Mouse (Mus musculus): ENCODE results near the gene Serbp1. TPM values are rescaled to one million over a fixed set of nuclear protein-coding genes. Genes with fewer than 3 reads are reported as not detected.

Serbp1 gene
- total and polyA plus RNA-seq, 2 experiments from 2014 or later, result 166 to 297 TPM

DNA sequence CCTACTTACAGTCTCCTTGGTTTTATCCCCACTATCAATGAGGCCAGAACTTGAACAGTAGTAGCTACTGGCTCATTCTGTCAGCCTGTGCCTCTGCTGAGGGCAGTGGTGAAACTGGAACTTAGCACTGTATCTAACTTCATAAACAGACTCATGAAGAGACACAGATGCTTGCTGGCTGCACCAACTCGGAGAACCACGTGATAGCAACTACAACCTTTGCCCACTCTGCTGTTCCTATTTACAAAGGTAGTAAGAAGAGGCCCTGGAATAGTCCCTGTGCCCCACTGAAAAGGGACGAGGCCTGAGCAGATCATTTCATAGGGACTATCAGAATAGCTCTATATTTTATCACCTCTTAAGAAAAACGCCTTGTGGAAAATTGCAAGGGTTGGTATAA, 62.3 kb downstream of the Serbp1 start:
- no peak overlapping the region for H3K4me2 ChIP-seq (ENCODE audit: low read depth, low read length, poor library complexity, severe bottlenecking)
- no peak for ATAC-seq (ENCODE audit: low FRiP score)
- no peaks in the 10 kb centered on the region for H3K27me3 ChIP-seq (ENCODE audit: insufficient read depth, low read length)
- WGBS, result 77% methylated on average over 4 of the region's 4 CpGs
- TF ChIP-seq CTCF (IDR thresholded peaks at IDR 0.05), result no peak
- H3K9me3 ChIP-seq (ENCODE audit: low read length), result no peaks in the 10 kb centered on the region
- no peak for DNase-seq (ENCODE audit: low spot score)
- H3K36me3 ChIP-seq (ENCODE audit: insufficient read depth, low read length), result no peaks in the 10 kb centered on the region
- H3K4me3 ChIP-seq (ENCODE audit: low read depth, low read length), result no peak overlapping the region
- H3K27ac ChIP-seq (ENCODE audit: low read depth, low read length), result no peak overlapping the region
- H3K4me1 ChIP-seq (ENCODE audit: insufficient read depth, low read length), result no peaks in the 10 kb centered on the region
- H3K9ac ChIP-seq (replicated peaks; ENCODE audit: low read length, poor library complexity, severe bottlenecking), result no peak overlapping the region

- no peak overlapping the region for H3K4me3 ChIP-seq (ENCODE audit: low read depth, low read length)
- no peak for ATAC-seq (ENCODE audit: low FRiP score)
- H3K36me3 ChIP-seq (ENCODE audit: insufficient read depth, low read length), result no peaks in the 10 kb centered on the region
- H3K27ac ChIP-seq (ENCODE audit: low read depth, low read length), result no peak overlapping the region
- no peak overlapping the region for H3K4me2 ChIP-seq (ENCODE audit: low read depth, low read length, poor library complexity, severe bottlenecking)
- TF ChIP-seq CTCF (IDR thresholded peaks at IDR 0.05), result no peak
- 41% methylated on average over 6 of the region's 6 CpGs for WGBS
- H3K9ac ChIP-seq (replicated peaks; ENCODE audit: low read length, poor library complexity, severe bottlenecking), result no peak overlapping the region; the same call in 1 of the 2 replicates
- H3K27me3 ChIP-seq (ENCODE audit: insufficient read depth, low read length), result no peaks in the 10 kb centered on the region
- no peaks in the 10 kb centered on the region for H3K9me3 ChIP-seq (ENCODE audit: low read length)
- H3K4me1 ChIP-seq (ENCODE audit: insufficient read depth, low read length), result no peaks in the 10 kb centered on the region
- peak; percentile 19 for DNase-seq (ENCODE audit: low spot score)
Observed at GRCm38 (mm10) chr6:67300710-67301163, 62.8 kb downstream of the Serbp1 start.

GRCm38 (mm10) chr6:67301230-67301629, 63.3 kb downstream of the Serbp1 start:
- Histone ChIP-seq H3K9ac (replicated peaks; ENCODE audit: low read length, poor library complexity, severe bottlenecking) (no peak overlapping the region; the same call in 1 of the 2 replicates), H3K27me3 (ENCODE audit: insufficient read depth, low read length) (no peaks in the 10 kb centered on the region), H3K9me3 (ENCODE audit: low read length) (no peaks in the 10 kb centered on the region), H3K4me3 (ENCODE audit: low read depth, low read length) (no peak overlapping the region), H3K4me1 (ENCODE audit: insufficient read depth, low read length) (no peaks in the 10 kb centered on the region), H3K27ac (ENCODE audit: low read depth, low read length) (no peak overlapping the region), H3K36me3 (ENCODE audit: insufficient read depth, low read length) (no peaks in the 10 kb centered on the region), H3K4me2 (ENCODE audit: low read depth, low read length, poor library complexity, severe bottlenecking) (no peak overlapping the region)
- ATAC-seq (ENCODE audit: low FRiP score) (no peak), DNase-seq (ENCODE audit: low spot score) (no peak)
- no peak for TF ChIP-seq CTCF (IDR thresholded peaks at IDR 0.05)
- WGBS, result 97% methylated on average over 3 of the region's 3 CpGs

- TF ChIP-seq CTCF (IDR thresholded peaks at IDR 0.05), result no peak
Observed at GRCm38 (mm10) chr6:67302471-67302870, 64.5 kb downstream of the Serbp1 start.

GRCm38 (mm10) chr6:67303210-67303609, 65.2 kb downstream of the Serbp1 start:
- DNase-seq (ENCODE audit: low spot score) (no peak), ATAC-seq (ENCODE audit: low FRiP score) (no peak)
- H3K9ac ChIP-seq (replicated peaks; ENCODE audit: low read length, poor library complexity, severe bottlenecking), result no peak overlapping the region
- H3K9me3 ChIP-seq (ENCODE audit: low read length), result no peaks in the 10 kb centered on the region
- H3K4me3 ChIP-seq (ENCODE audit: low read depth, low read length), result no peak overlapping the region
- H3K4me1 ChIP-seq (ENCODE audit: insufficient read depth, low read length), result no peaks in the 10 kb centered on the region
- H3K27ac ChIP-seq (ENCODE audit: low read depth, low read length), result no peak overlapping the region
- no peaks in the 10 kb centered on the region for H3K36me3 ChIP-seq (ENCODE audit: insufficient read depth, low read length)
- WGBS, result 91% methylated on average over 10 of the region's 10 CpGs
- no peaks in the 10 kb centered on the region for H3K27me3 ChIP-seq (ENCODE audit: insufficient read depth, low read length)
- H3K4me2 ChIP-seq (ENCODE audit: low read depth, low read length, poor library complexity, severe bottlenecking), result no peak overlapping the region
- no peak for TF ChIP-seq CTCF (IDR thresholded peaks at IDR 0.05)

More at GRCm38 (mm10) chr6:67302471-67302870, 64.5 kb downstream of the Serbp1 start:
- H3K9ac ChIP-seq (replicated peaks; ENCODE audit: low read length, poor library complexity, severe bottlenecking), result no peak overlapping the region
- H3K4me1 ChIP-seq (ENCODE audit: insufficient read depth, low read length), result no peaks in the 10 kb centered on the region
- H3K4me3 ChIP-seq (ENCODE audit: low read depth, low read length), result no peak overlapping the region
- H3K36me3 ChIP-seq (ENCODE audit: insufficient read depth, low read length), result no peaks in the 10 kb centered on the region
- H3K27ac ChIP-seq (ENCODE audit: low read depth, low read length), result no peak overlapping the region
- DNase-seq (ENCODE audit: low spot score), result no peak
- no peaks in the 10 kb centered on the region for H3K9me3 ChIP-seq (ENCODE audit: low read length)
- H3K4me2 ChIP-seq (ENCODE audit: low read depth, low read length, poor library complexity, severe bottlenecking), result no peak overlapping the region
- 76% methylated on average over 4 of the region's 4 CpGs for WGBS
- no peaks in the 10 kb centered on the region for H3K27me3 ChIP-seq (ENCODE audit: insufficient read depth, low read length)
- ATAC-seq (ENCODE audit: low FRiP score), result no peak

DNA sequence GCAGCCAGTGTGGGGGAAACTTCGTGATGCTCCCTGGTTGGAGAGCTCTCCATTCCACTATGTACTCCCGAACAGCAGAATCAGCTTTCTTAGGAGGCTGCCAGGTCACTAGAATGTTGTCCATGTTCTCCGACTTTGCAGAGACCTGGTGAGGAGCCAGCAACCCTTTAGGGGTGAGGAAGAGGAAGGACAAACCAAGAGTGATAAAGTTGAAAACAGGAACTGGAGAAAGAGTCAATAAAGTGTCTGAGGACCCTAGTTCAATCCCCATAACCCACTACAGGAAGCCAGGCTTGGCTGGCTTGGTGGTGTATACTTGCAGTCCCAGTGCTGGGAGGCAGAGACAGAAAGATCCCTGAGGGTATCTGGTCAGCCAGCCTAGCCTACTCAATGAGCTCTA, 71.0 kb downstream of the Serbp1 start:
- DNase-seq (ENCODE audit: low spot score), result no peak
- no peak overlapping the region for H3K9ac ChIP-seq (replicated peaks; ENCODE audit: low read length, poor library complexity, severe bottlenecking)
- H3K4me3 ChIP-seq (ENCODE audit: low read depth, low read length), result no peak overlapping the region
- no peak for TF ChIP-seq CTCF (IDR thresholded peaks at IDR 0.05)
- no peaks in the 10 kb centered on the region for H3K4me1 ChIP-seq (ENCODE audit: insufficient read depth, low read length)
- no peaks in the 10 kb centered on the region for H3K27me3 ChIP-seq (ENCODE audit: insufficient read depth, low read length)
- no peak overlapping the region for H3K27ac ChIP-seq (ENCODE audit: low read depth, low read length)
- no peaks in the 10 kb centered on the region for H3K36me3 ChIP-seq (ENCODE audit: insufficient read depth, low read length)
- no peak overlapping the region for H3K4me2 ChIP-seq (ENCODE audit: low read depth, low read length, poor library complexity, severe bottlenecking)
- no peak for ATAC-seq (ENCODE audit: low FRiP score)
- no peaks in the 10 kb centered on the region for H3K9me3 ChIP-seq (ENCODE audit: low read length)
- WGBS, result 87% methylated on average over 3 of the region's 3 CpGs
